Mouse (Mus musculus) embryonic facial prominence, embryonic 13.5 days (tissue): ENCODE data around the gene Hist1h2ag. TPM values are rescaled to one million over a fixed set of nuclear protein-coding genes. Genes with fewer than 3 reads are reported as not detected.

ENCODE experiments used
- ATAC-seq: fragments of 200-750 bp; cut with Nextera tagmentation; 2 replicates; pipeline ENCODE4 v1.8.0; 2017; ENCODE audit warnings: low read depth; ENCODE audit not compliant: insufficient number of reproducible peaks, insufficient read depth, low FRiP score, low TSS enrichment
- H3K27ac ChIP-seq: fragments of 300-500 bp; sonication (generic); 2 replicates; pipeline ENCODE4 v1.5.1; 2015; ENCODE audit warnings: moderate library complexity, mild to moderate bottlenecking, inconsistent platforms
- H3K27me3 ChIP-seq: fragments of 300-500 bp; sonication (generic); 2 replicates; pipeline ENCODE4 v1.6.1; 2015; ENCODE audit warnings: mild to moderate bottlenecking, inconsistent platforms
- H3K36me3 ChIP-seq: fragments of 300-500 bp; sonication (generic); 2 replicates; pipeline ENCODE4 v1.6.1; 2015; ENCODE audit warnings: mild to moderate bottlenecking, inconsistent platforms
- H3K4me1 ChIP-seq: fragments of 300-500 bp; sonication (generic); 2 replicates; pipeline ENCODE4 v1.6.1; 2015; ENCODE audit warnings: inconsistent platforms
- H3K4me2 ChIP-seq: fragments of 300-500 bp; sonication (generic); 2 replicates; pipeline ENCODE4 v1.6.1; 2015; ENCODE audit warnings: moderate library complexity, mild to moderate bottlenecking, inconsistent platforms
- H3K4me3 ChIP-seq: fragments of 300-500 bp; sonication (generic); 2 replicates; pipeline ENCODE4 v1.5.1; 2015; ENCODE audit warnings: mild to moderate bottlenecking, inconsistent platforms
- H3K9ac ChIP-seq: fragments of 300-500 bp; sonication (generic); 2 replicates; pipeline ENCODE4 v1.6.1; 2015; ENCODE audit warnings: mild to moderate bottlenecking, inconsistent platforms
- H3K9me3 ChIP-seq: fragments of 300-500 bp; sonication (generic); 2 replicates; pipeline ENCODE4 v1.6.1; 2016; ENCODE audit warnings: inconsistent platforms
- WGBS: fragments of 180-500 bp; shearing (Covaris S2); methylation state at CpG from one replicate; pipeline ENCODE4 v1.1.7; 2015; ENCODE audit warnings: mixed read lengths; 5-methylcytosine and 5-hydroxymethylcytosine counted together
- polyA plus RNA-seq: library from polyadenylated mRNA; unstranded; fragments of >200 nt; fragmentation: Nextera tagmentation; extraction: Ambion mirVana; gene quantifications from 2 replicates; pipeline ENCODE4 v1.2.1, GENCODE M21; 2015

Gene Hist1h2ag
- polyA plus RNA-seq, 1 experiment from 2014 or later = 82.3 TPM

- under 1% methylated on average over 38 of the region's 38 CpGs for WGBS
Measured at GRCm38 (mm10) chr13:22006334-22007120, 36.2 kb downstream of the Hist1h2ag start.

GRCm38 (mm10) chr13:22005605-22006333, 37.0 kb downstream of the Hist1h2ag start:
- Histone ChIP-seq H3K9ac (peak overlapping the region; percentile 68), H3K4me1 (peaks cover 18% of the 10 kb centered on the region), H3K36me3 (no peaks in the 10 kb centered on the region), H3K4me2 (peak overlapping the region; percentile 95), H3K9me3 (no peaks in the 10 kb centered on the region), H3K27me3 (peaks cover 100% of the 10 kb centered on the region), H3K4me3 (peak overlapping the region; percentile 59), H3K27ac (no peak overlapping the region)
- peak; percentile 77 for ATAC-seq
- under 1% methylated on average over 45 of the region's 45 CpGs for WGBS

More at GRCm38 (mm10) chr13:22006334-22007120, 36.2 kb downstream of the Hist1h2ag start:
- H3K4me2 ChIP-seq = peak overlapping the region; percentile 95
- no peaks in the 10 kb centered on the region for H3K36me3 ChIP-seq
- no peaks in the 10 kb centered on the region for H3K9me3 ChIP-seq
- peak overlapping the region; percentile 68 for H3K9ac ChIP-seq
- no peak overlapping the region for H3K27ac ChIP-seq
- H3K4me1 ChIP-seq = peaks cover 18% of the 10 kb centered on the region
- peaks cover 98% of the 10 kb centered on the region for H3K27me3 ChIP-seq
- peak; percentile 83 for ATAC-seq
- peak overlapping the region; percentile 59 for H3K4me3 ChIP-seq

GRCm38 (mm10) chr13:22001823-22002222, 40.9 kb downstream of the Hist1h2ag start:
- H3K9me3 ChIP-seq = no peaks in the 10 kb centered on the region
- no peak for ATAC-seq
- no peaks in the 10 kb centered on the region for H3K36me3 ChIP-seq
- H3K27me3 ChIP-seq = peaks cover 100% of the 10 kb centered on the region
- no peak overlapping the region for H3K4me2 ChIP-seq
- H3K4me1 ChIP-seq = peaks cover 14% of the 10 kb centered on the region
- H3K27ac ChIP-seq = no peak overlapping the region
- H3K9ac ChIP-seq = no peak overlapping the region
- no peak overlapping the region for H3K4me3 ChIP-seq
- 20% methylated on average over 5 of the region's 5 CpGs for WGBS

- H3K9me3 ChIP-seq = no peaks in the 10 kb centered on the region
- no peak overlapping the region for H3K27ac ChIP-seq
- no peak overlapping the region for H3K4me2 ChIP-seq
- no peaks in the 10 kb centered on the region for H3K36me3 ChIP-seq
- H3K9ac ChIP-seq = no peak overlapping the region
- 47% methylated on average over 2 of the region's 2 CpGs for WGBS
- H3K4me3 ChIP-seq = no peak overlapping the region
- peaks cover 100% of the 10 kb centered on the region for H3K27me3 ChIP-seq
- no peak for ATAC-seq
- peaks cover 9% of the 10 kb centered on the region for H3K4me1 ChIP-seq
Measured at GRCm38 (mm10) chr13:22001346-22001745, 41.4 kb downstream of the Hist1h2ag start.

GRCm38 (mm10) chr13:21999147-21999546, 43.6 kb downstream of the Hist1h2ag start:
- Histone ChIP-seq H3K36me3 (no peaks in the 10 kb centered on the region), H3K9me3 (no peaks in the 10 kb centered on the region), H3K4me2 (no peak overlapping the region), H3K4me1 (peaks cover 8% of the 10 kb centered on the region), H3K27ac (no peak overlapping the region), H3K4me3 (no peak overlapping the region), H3K27me3 (peaks cover 94% of the 10 kb centered on the region), H3K9ac (no peak overlapping the region)
- ATAC-seq = no peak
- 38% methylated on average over 4 of the region's 4 CpGs for WGBS

GRCm38 (mm10) chr13:21998412-21998811, 44.3 kb downstream of the Hist1h2ag start:
- peaks cover 8% of the 10 kb centered on the region for H3K4me1 ChIP-seq
- H3K4me3 ChIP-seq = no peak overlapping the region
- ATAC-seq = no peak
- H3K9ac ChIP-seq = no peak overlapping the region
- WGBS = 17% methylated on average over 3 of the region's 3 CpGs
- H3K27ac ChIP-seq = no peak overlapping the region
- no peaks in the 10 kb centered on the region for H3K9me3 ChIP-seq
- H3K27me3 ChIP-seq = peaks cover 91% of the 10 kb centered on the region
- H3K4me2 ChIP-seq = no peak overlapping the region
- H3K36me3 ChIP-seq = no peaks in the 10 kb centered on the region

- no peak overlapping the region for H3K4me3 ChIP-seq
- H3K4me2 ChIP-seq = 0 out of 2 replicates have a peak overlapping the region, but pooled peaks have one; percentile 47
- no peak for ATAC-seq
- H3K27me3 ChIP-seq = peaks cover 88% of the 10 kb centered on the region
- H3K36me3 ChIP-seq = no peaks in the 10 kb centered on the region
- WGBS = 11% methylated on average over 4 of the region's 4 CpGs
- peaks cover 8% of the 10 kb centered on the region for H3K4me1 ChIP-seq
- no peak overlapping the region for H3K9ac ChIP-seq
- H3K9me3 ChIP-seq = no peaks in the 10 kb centered on the region
- H3K27ac ChIP-seq = no peak overlapping the region
Measured at GRCm38 (mm10) chr13:21997821-21998220, 44.9 kb downstream of the Hist1h2ag start.

GRCm38 (mm10) chr13:21997201-21997820, 45.4 kb downstream of the Hist1h2ag start:
- no peak overlapping the region for H3K27ac ChIP-seq
- H3K4me2 ChIP-seq = peak overlapping the region; percentile 47
- H3K9me3 ChIP-seq = no peaks in the 10 kb centered on the region
- under 1% methylated on average over 21 of the region's 21 CpGs for WGBS
- no peak for ATAC-seq
- H3K9ac ChIP-seq = no peak overlapping the region
- no peaks in the 10 kb centered on the region for H3K36me3 ChIP-seq
- peak overlapping the region; percentile 24 for H3K4me3 ChIP-seq
- peaks cover 86% of the 10 kb centered on the region for H3K27me3 ChIP-seq
- H3K4me1 ChIP-seq = peaks cover 8% of the 10 kb centered on the region

GRCm38 (mm10) chr13:21996840-21997185, 45.9 kb downstream of the Hist1h2ag start:
- under 1% methylated on average over 13 of the region's 13 CpGs for WGBS
- no peaks in the 10 kb centered on the region for H3K36me3 ChIP-seq
- H3K4me2 ChIP-seq = peak overlapping the region; percentile 47
- H3K4me3 ChIP-seq = peak overlapping the region; percentile 24
- no peak for ATAC-seq
- no peak overlapping the region for H3K27ac ChIP-seq
- H3K9me3 ChIP-seq = no peaks in the 10 kb centered on the region
- H3K9ac ChIP-seq = no peak overlapping the region
- peaks cover 8% of the 10 kb centered on the region for H3K4me1 ChIP-seq
- H3K27me3 ChIP-seq = peaks cover 81% of the 10 kb centered on the region

- ATAC-seq = no peak
- Histone ChIP-seq H3K9me3 (no peaks in the 10 kb centered on the region; the same call in 1 of the 2 replicates), H3K27ac (no peak overlapping the region), H3K36me3 (no peaks in the 10 kb centered on the region), H3K4me3 (peak overlapping the region; percentile 38), H3K9ac (no peak overlapping the region), H3K27me3 (peaks cover 75% of the 10 kb centered on the region), H3K4me1 (peaks cover 8% of the 10 kb centered on the region), H3K4me2 (peak overlapping the region; percentile 54)
- 2% methylated on average over 12 of the region's 12 CpGs for WGBS
Measured at GRCm38 (mm10) chr13:21996101-21996839, 46.5 kb downstream of the Hist1h2ag start.

GRCm38 (mm10) chr13:21995331-21995914, 47.3 kb downstream of the Hist1h2ag start:
- ATAC-seq = 0 out of 2 replicates have a peak, but pooled peaks have one; percentile 37
- Histone ChIP-seq H3K4me1 (peaks cover 8% of the 10 kb centered on the region), H3K36me3 (no peaks in the 10 kb centered on the region), H3K9ac (no peak overlapping the region), H3K4me3 (peak overlapping the region; percentile 38), H3K9me3 (no peaks in the 10 kb centered on the region; the same call in 1 of the 2 replicates), H3K4me2 (peak overlapping the region; percentile 54), H3K27ac (no peak overlapping the region), H3K27me3 (peaks cover 67% of the 10 kb centered on the region)
- under 1% methylated on average over 21 of the region's 21 CpGs for WGBS
